Mouse (Mus musculus): Measurements from ENCODE around the gene Tgif1.

The Tgif1 gene

DNA sequence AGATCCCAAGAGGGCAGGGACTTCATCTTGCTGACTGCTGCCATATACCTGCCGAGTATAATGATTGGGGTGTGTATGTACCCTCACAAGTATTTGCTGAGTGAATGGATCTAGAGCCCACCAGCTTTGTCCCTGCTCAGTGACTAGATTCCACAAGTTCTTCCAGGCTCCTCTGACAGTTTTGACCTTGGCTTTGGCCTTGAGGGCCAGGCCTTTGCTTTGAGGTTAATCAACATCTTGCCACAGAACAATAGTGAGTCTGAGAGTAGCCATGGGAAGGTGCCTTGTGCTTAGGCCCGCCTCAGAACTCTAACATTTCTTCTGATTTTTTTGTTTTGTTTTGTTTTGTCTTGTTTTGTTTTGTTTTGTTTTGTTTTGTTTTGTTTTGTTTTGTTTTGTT is 46.7 kb downstream of the Tgif1 start:
- DNase-seq (ENCODE audit: low spot score) = no peak

DNA sequence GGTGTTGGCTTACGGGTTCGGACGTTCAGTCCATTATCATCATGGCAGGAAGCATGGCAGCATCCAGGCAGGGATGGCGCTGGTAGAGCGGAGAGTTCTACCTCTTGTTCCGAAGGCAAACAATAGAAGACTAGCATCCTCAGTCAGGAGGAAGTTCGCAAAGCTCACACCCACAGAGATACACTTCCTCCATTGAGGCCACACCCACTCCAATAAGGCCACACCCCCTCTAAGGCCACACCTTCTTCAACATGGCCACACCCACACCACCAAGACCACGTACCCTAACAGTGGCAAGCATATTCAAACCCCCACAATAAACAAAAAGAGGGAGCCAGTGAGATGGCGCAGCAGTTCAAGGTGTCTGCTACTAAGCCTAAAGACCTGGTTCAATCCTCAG is 47.5 kb downstream of the Tgif1 start:
- DNase-seq (ENCODE audit: low spot score) = no peak

DNA sequence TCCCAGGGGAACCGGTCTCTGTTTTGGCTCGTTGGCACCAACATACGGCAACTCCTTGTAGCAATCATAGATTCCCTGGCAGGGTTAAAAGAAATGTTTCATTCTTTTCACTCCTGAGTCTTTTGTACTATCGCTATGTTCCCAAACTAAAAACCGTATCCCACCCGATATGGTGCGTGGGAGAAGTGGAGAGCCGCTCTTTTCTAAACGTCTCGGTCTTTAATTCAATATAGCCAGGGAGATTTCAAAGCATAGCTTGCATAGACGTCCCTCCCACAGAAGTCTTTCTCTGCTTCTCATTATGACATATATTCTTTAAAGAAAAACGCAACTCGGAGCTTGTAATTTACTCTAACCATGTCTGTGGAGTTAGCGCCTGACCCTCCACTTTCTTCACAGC is 51.3 kb downstream of the Tgif1 start:
- no peak for DNase-seq (ENCODE audit: low spot score)

DNA sequence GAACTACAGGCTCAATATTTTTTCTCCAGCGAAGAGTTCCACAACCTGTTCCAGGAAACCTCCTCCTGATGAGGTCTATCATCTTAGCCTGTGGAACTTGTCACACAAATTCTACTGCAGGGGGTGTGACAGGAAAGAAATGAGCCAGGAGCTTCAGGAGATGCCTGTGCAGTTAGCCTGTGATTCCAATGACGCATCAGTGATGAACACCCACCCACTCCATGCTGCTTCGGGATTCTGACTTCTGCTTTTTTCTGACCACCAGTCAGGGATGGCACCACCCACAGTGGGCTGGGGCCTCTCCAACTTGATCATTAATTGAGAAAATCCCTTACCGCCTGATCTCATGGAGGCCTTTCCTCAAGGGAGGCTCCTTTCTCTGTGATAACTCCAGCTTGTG is 54.1 kb downstream of the Tgif1 start:
- DNase-seq (ENCODE audit: low spot score) = no peak

DNA sequence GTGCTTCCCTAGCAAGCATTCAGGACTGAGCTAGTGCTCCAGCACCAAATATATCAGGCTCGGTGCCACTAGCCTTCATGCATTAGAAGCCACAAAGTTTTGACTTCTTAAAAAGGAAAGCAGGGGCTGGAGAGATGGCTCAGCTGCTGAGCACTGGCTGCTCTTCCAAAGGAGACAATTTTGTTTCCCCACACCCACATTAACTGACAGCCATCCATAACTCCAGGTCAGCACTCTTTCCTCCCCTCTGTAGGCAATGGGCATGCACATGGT is 55.6 kb downstream of the Tgif1 start:
- no peak for DNase-seq (ENCODE audit: low spot score)

DNA sequence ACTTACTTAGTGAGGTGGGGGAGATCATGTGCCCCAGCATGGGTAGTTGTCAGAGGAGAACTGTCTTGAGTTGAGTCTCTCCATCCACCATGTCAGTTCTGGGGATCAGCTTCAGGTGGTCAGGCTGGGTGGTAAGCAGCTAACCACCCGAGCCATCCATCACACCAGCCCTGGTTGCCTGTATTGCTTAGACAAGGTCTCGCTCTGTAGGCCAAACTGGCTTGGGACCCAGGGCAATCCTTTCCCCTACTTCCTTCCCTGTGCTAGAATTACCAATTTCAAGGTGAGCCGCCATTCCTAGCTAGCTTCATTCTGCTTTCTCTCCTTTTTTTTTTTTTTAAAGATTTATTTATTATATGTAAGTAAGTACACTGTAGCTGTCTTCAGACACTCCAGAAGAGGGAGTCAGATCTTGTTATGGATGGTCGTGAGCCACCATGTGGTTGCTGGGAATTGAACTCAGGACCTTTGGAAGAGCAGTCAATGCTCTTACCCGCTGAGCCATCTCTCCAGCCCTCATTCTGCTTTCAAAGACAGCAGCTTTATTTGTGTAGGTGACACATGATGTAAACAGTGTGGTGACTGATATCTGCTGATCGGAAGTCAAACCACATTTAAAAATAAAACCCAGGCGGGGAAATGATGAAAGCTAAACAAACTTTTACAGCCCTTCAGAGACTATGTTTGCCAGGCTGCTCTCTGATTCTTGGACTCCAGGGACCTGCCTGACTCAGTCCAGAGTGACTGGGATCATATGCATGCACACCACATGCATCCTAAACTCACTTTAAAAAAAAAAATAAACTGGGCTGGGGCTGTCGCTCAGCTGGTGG is 56.2 kb downstream of the Tgif1 start:
- DNase-seq (ENCODE audit: low spot score) = peak; percentile 49

DNA sequence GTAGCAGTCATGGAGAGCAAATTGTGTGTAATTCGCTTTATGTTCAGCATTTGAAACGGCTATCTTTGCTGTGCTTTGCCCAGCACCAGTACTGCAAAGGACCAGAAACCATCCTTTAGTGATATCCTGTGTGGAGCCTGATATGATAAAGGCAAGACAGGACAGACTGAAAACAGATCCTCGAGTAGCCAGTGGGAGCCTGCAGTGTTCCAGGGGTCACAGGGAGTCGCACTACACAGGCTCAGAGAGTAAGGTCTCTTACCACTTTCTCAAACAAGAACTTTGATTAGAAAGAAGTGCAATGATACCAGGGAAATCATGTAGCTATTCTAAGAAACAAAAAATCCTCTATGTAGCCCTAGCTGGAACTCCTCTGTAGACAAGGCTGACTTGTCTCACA is 58.1 kb downstream of the Tgif1 start:
- DNase-seq (ENCODE audit: low spot score) = no peak

DNA sequence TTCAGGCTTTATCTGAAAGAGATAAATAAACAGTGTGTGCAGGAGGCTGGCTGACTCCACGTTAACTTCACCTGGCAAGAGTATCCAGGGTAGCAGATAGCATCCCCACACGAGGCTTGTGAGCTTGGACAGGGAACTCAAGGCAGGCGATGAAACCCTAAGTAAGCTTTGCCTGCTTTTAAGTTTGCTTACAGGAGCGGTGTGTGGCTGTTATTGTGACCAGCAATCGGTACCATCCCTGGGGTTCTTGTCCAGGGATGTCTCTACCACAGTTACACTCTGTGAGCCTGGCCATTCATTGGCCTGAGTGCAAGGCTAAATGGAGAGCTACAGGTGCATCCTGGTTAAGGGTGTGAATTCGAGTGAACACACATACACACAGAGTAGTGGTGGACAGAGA is 58.6 kb downstream of the Tgif1 start:
- DNase-seq (ENCODE audit: low spot score) = no peak

DNA sequence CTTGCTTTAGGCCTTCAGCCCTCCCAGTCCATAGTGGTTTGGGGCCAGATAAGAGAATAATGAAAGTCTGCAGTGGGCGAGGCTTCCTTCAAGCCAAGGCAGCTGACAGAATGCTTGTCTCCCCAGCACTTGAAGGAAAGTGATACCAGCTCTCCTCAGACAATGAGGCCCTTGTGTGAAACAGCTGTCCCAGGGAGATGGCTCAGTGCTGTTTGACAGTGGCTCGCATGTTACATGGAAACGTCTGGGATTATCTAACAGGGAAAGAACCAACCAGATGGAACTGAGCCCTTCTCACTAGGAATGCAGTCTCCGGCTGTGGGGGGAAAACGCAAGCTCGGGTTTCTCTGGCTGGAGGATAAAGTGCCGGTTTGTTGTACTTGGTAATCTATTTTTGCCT is 59.1 kb downstream of the Tgif1 start:
- peak; percentile 15 for DNase-seq (ENCODE audit: low spot score)

All from lung, postnatal 25 days (tissue).